ENCODE assay signal across 9 mouse cellular contexts in genomic region chr11:58957226-58957914, GRCm38 (mm10). TPM values are rescaled to one million over a fixed set of nuclear protein-coding genes. Genes with fewer than 3 reads are reported as not detected.
DNase-seq lines count a peak whose midpoint lies in the region; ATAC-seq and TF ChIP-seq lines count a peak whose summit lies in the region.
"Had no signal": no experiment of that assay in that cellular context is flagged by ENCODE, and none has a peak within 500 bp of the region (broad histone marks: within the 10 kb centered on the region; RNA-seq: fewer than 3 reads in every experiment).

No protein-coding gene starts in this region.

- peak; percentile 14 for TF ChIP-seq POLR2A in myocyte (IDR thresholded peaks at IDR 0.05; ENCODE audit: insufficient read length, low read depth)

- H3K4me1 ChIP-seq in embryonic facial prominence, embryonic 15.5 days = peaks cover 41% of the 10 kb centered on the region
- peaks cover 36% of the 10 kb centered on the region for H3K4me1 ChIP-seq in hindbrain, embryonic 16.5 days (ENCODE audit: control insufficient read depth, insufficient read depth, low read depth, low read length)

- peaks cover 12% of the 10 kb centered on the region for H3K27me3 ChIP-seq in embryonic facial prominence, embryonic 15.5 days
- H3K27me3 ChIP-seq in hindbrain, embryonic 16.5 days (replicated peaks; ENCODE audit: control insufficient read depth, insufficient read depth, low read length) = no peaks in the 10 kb centered on the region
- no peaks in the 10 kb centered on the region for H3K27me3 ChIP-seq in myocyte (ENCODE audit: control insufficient read depth, insufficient read depth, insufficient read length)

- no peak for ATAC-seq in embryonic facial prominence, embryonic 15.5 days (ENCODE audit: insufficient number of reproducible peaks, low FRiP score, low TSS enrichment, low read depth)
- no peak for ATAC-seq in hindbrain, embryonic 16.5 days

- no peaks in the 10 kb centered on the region for H3K9me3 ChIP-seq in embryonic facial prominence, embryonic 15.5 days (replicated peaks)
- H3K9me3 ChIP-seq in hindbrain, embryonic 16.5 days (ENCODE audit: control insufficient read depth, low read length) = 0 out of 2 replicates have a peak, but pooled peaks cover 2% of the 10 kb centered on the region

- H3K4me3 ChIP-seq in layer of hippocampus, adult 2 months = peak overlapping the region; percentile 87
- peak overlapping the region; percentile 69; the same call in 1 of the 2 replicates for H3K4me3 ChIP-seq in embryonic facial prominence, embryonic 15.5 days (replicated peaks)
- H3K4me3 ChIP-seq in hindbrain, embryonic 16.5 days (ENCODE audit: low read length) = peak overlapping the region; percentile 57
- H3K4me3 ChIP-seq in myocyte = peak overlapping the region; percentile 89

- peak overlapping the region; percentile 93 for H3K4me2 ChIP-seq in embryonic facial prominence, embryonic 15.5 days (replicated peaks)
- H3K4me2 ChIP-seq in hindbrain, embryonic 16.5 days (ENCODE audit: low read length) = peak overlapping the region; percentile 84
- peak overlapping the region; percentile 86 for H3K4me2 ChIP-seq in myocyte (ENCODE audit: low read depth)

- no peak overlapping the region for H3K9ac ChIP-seq in embryonic facial prominence, embryonic 15.5 days
- peak overlapping the region; percentile 78 for H3K9ac ChIP-seq in hindbrain, embryonic 16.5 days (ENCODE audit: low read depth, low read length)

- WGBS in embryonic facial prominence, embryonic 15.5 days = 84% methylated on average over 5 of the region's 5 CpGs
- WGBS in hindbrain, embryonic 16.5 days = 82% methylated on average over 5 of the region's 5 CpGs

- no peak for TF ChIP-seq CTCF in layer of hippocampus, adult 2 months (conservative IDR thresholded peaks at IDR 0.05)

- H3K79me2 ChIP-seq in myocyte (ENCODE audit: control insufficient read depth, insufficient read depth) = peaks cover 19% of the 10 kb centered on the region

- peaks cover 4% of the 10 kb centered on the region; the same call in 1 of the 2 replicates for H3K36me3 ChIP-seq in embryonic facial prominence, embryonic 15.5 days
- no peaks in the 10 kb centered on the region; the same call in 1 of the 2 replicates for H3K36me3 ChIP-seq in hindbrain, embryonic 16.5 days (ENCODE audit: control insufficient read depth, insufficient read depth, low read length)
- peaks cover 9% of the 10 kb centered on the region for H3K36me3 ChIP-seq in myocyte (ENCODE audit: control insufficient read depth, insufficient read depth)

- peak overlapping the region; percentile 98 for H3K27ac ChIP-seq in layer of hippocampus, adult 2 months
- H3K27ac ChIP-seq in embryonic facial prominence, embryonic 15.5 days (replicated peaks) = no peak overlapping the region
- no peak overlapping the region for H3K27ac ChIP-seq in hindbrain, embryonic 16.5 days (ENCODE audit: low read depth, low read length)

- DNase-seq in layer of hippocampus, adult 2 months (ENCODE audit: low spot score in 2 of 2) = no peak
- no peak for DNase-seq in layer of hippocampus, adult 8-10 months (ENCODE audit: low spot score in 2 of 2)
- DNase-seq in spleen, postnatal 10 days (ENCODE audit: low spot score in 2 of 2) = no peak
- DNase-seq in urinary bladder, adult 2 months (ENCODE audit: low spot score) = no peak
- no peak for DNase-seq in adrenal gland, postnatal 10 days
- DNase-seq: thymus, postnatal 36 days had no signal

- no peak overlapping the region for H3ac ChIP-seq in myocyte (ENCODE audit: control insufficient read depth, insufficient read length)

TF ChIP-seq in myocyte, 11 proteins besides CTCF, POLR2A, EP300 and RAD21:
- TF ChIP-seq POLR2AphosphoS2 (IDR thresholded peaks at IDR 0.05; ENCODE audit: insufficient read length, low read depth) = peak; percentile 81
- no peak for TF ChIP-seq REST (IDR thresholded peaks at IDR 0.05; ENCODE audit: insufficient read depth, insufficient read length)
- no peak for TF ChIP-seq MYOD1 (IDR thresholded peaks at IDR 0.05; ENCODE audit: control insufficient read depth in 1 of 3, insufficient read length in 2 of 3, low read depth in 2 of 3)

RNA-seq across cellular contexts. Expression of gene Hist3h2a, which starts 2.9 kb away (rescaled TPM):
- 10 to 100 TPM; 66.0 to 69.3 TPM for total RNA-seq in layer of hippocampus, adult 2 months (2021)
- total RNA-seq in layer of hippocampus, adult 8-10 months (2022) = 10 to 100 TPM; 48.9 to 64.2 (median 56.8) TPM
- polyA plus RNA-seq in embryonic facial prominence, embryonic 15.5 days (2015; fragmentation: Nextera tagmentation; extraction: Ambion mirVana) = 37.0 and 38.3 TPM in 2 replicates
- polyA plus RNA-seq in hindbrain, embryonic 16.5 days (2015; fragmentation: Nextera tagmentation; extraction: Ambion mirVana) = 85.3 and 89.6 TPM in 2 replicates
- 24.4 TPM for polyA plus RNA-seq in myocyte (2012; fragmentation: generic; extraction: Trizol)
- polyA plus RNA-seq in urinary bladder, adult 2 months (2012; rRNA removed) = 22.0 and 27.2 TPM in 2 replicates
- total RNA-seq in adrenal gland, postnatal 10 days (2021) = 10 to 100 TPM; 30.8 to 37.5 TPM

RNA-seq across cellular contexts. Expression of gene Trim17, which starts 2.9 kb away (rescaled TPM):
- 1 to 10 TPM; 5.3 to 6.5 TPM for total RNA-seq in layer of hippocampus, adult 2 months (2021)
- 1 to 10 TPM; 2.8 to 6.3 (median 4.8) TPM for total RNA-seq in layer of hippocampus, adult 8-10 months (2022)
- 0.42 and 0.59 TPM in 2 replicates for polyA plus RNA-seq in embryonic facial prominence, embryonic 15.5 days (2015; fragmentation: Nextera tagmentation; extraction: Ambion mirVana)
- polyA plus RNA-seq in hindbrain, embryonic 16.5 days (2015; fragmentation: Nextera tagmentation; extraction: Ambion mirVana) = 1.1 and 1.8 TPM in 2 replicates
- polyA plus RNA-seq in myocyte (2012; fragmentation: generic; extraction: Trizol) = 0.64 TPM
- 0.23 and 0.49 TPM in 2 replicates for polyA plus RNA-seq in urinary bladder, adult 2 months (2012; rRNA removed)
- total RNA-seq in adrenal gland, postnatal 10 days (2021) = under 1 TPM; 0.09 TPM

RNA-seq across cellular contexts. Expression of gene Hist3h2ba, which starts 8.7 kb away (rescaled TPM):
- 100 to 1,000 TPM in 1 of 2 experiments, 10 to 100 TPM in 1; 91.3 to 103 TPM for total RNA-seq in layer of hippocampus, adult 2 months (2021)
- total RNA-seq in layer of hippocampus, adult 8-10 months (2022) = 10 to 100 TPM; 71.4 to 92.2 (median 75.7) TPM
- 43.6 and 55.8 TPM in 2 replicates for polyA plus RNA-seq in embryonic facial prominence, embryonic 15.5 days (2015; fragmentation: Nextera tagmentation; extraction: Ambion mirVana)
- polyA plus RNA-seq in hindbrain, embryonic 16.5 days (2015; fragmentation: Nextera tagmentation; extraction: Ambion mirVana) = 249 and 250 TPM in 2 replicates
- polyA plus RNA-seq in myocyte (2012; fragmentation: generic; extraction: Trizol) = 0.88 TPM
- polyA plus RNA-seq in urinary bladder, adult 2 months (2012; rRNA removed) = 1.3 and 2.2 TPM in 2 replicates
- 10 to 100 TPM; 23.0 to 32.1 TPM for total RNA-seq in adrenal gland, postnatal 10 days (2021)

RNA-seq across cellular contexts. Expression of gene Rnf187, which starts 18.7 kb away (rescaled TPM):
- total RNA-seq in layer of hippocampus, adult 2 months (2021) = 100 to 1,000 TPM; 462 to 508 TPM
- total RNA-seq in layer of hippocampus, adult 8-10 months (2022) = 100 to 1,000 TPM; 426 to 450 (median 442) TPM
- polyA plus RNA-seq in embryonic facial prominence, embryonic 15.5 days (2015; fragmentation: Nextera tagmentation; extraction: Ambion mirVana) = 243 and 249 TPM in 2 replicates
- polyA plus RNA-seq in hindbrain, embryonic 16.5 days (2015; fragmentation: Nextera tagmentation; extraction: Ambion mirVana) = 563 and 570 TPM in 2 replicates
- 197 TPM for polyA plus RNA-seq in myocyte (2012; fragmentation: generic; extraction: Trizol)
- polyA plus RNA-seq in urinary bladder, adult 2 months (2012; rRNA removed) = 137 and 140 TPM in 2 replicates
- 100 to 1,000 TPM; 154 to 156 TPM for total RNA-seq in adrenal gland, postnatal 10 days (2021)

RNA-seq across cellular contexts. Expression of gene Trim11, which starts 20.5 kb away (rescaled TPM):
- 10 to 100 TPM; 32.5 to 35.5 TPM for total RNA-seq in layer of hippocampus, adult 2 months (2021)
- 10 to 100 TPM; 28.4 to 32.5 (median 31.0) TPM for total RNA-seq in layer of hippocampus, adult 8-10 months (2022)
- polyA plus RNA-seq in embryonic facial prominence, embryonic 15.5 days (2015; fragmentation: Nextera tagmentation; extraction: Ambion mirVana) = 23.3 and 24.1 TPM in 2 replicates
- 20.7 and 21.4 TPM in 2 replicates for polyA plus RNA-seq in hindbrain, embryonic 16.5 days (2015; fragmentation: Nextera tagmentation; extraction: Ambion mirVana)
- polyA plus RNA-seq in myocyte (2012; fragmentation: generic; extraction: Trizol) = 19.3 TPM
- 27.1 and 28.1 TPM in 2 replicates for polyA plus RNA-seq in urinary bladder, adult 2 months (2012; rRNA removed)
- total RNA-seq in adrenal gland, postnatal 10 days (2021) = 10 to 100 TPM; 19.7 to 24.3 TPM

Comparison
In these comparisons a context has a peak if more than half of its experiments do, and no peak if none do; other contexts are left out.
1. RNA of gene Hist3h2ba, which starts 8.7 kb away (polyA plus RNA-seq): 249 to 250 TPM in hindbrain, embryonic 16.5 days and 43.6 to 55.8 TPM in embryonic facial prominence, embryonic 15.5 days; 1.3 to 2.2 TPM in urinary bladder, adult 2 months and 0.88 TPM in myocyte (single experiment); every median in the first group is over 10 times any median in the second.
2. Peak in every context shown above with its lines, with median percentiles within 50 percentile points of each other: H3K4me3 ChIP-seq and H3K4me2 ChIP-seq.